Mouse (Mus musculus): ENCODE data around the gene Smok2b. TPM values are rescaled to one million over a fixed set of nuclear protein-coding genes. Genes with fewer than 3 reads are reported as not detected.
"Not testable (repeated sequence)": the region's sequence is repeated elsewhere in the genome, so short reads cannot be mapped to it uniquely, and the experiment has no call there.

The Smok2b gene
- total RNA-seq, 4 experiments from 2014 or later: not detected

DNA sequence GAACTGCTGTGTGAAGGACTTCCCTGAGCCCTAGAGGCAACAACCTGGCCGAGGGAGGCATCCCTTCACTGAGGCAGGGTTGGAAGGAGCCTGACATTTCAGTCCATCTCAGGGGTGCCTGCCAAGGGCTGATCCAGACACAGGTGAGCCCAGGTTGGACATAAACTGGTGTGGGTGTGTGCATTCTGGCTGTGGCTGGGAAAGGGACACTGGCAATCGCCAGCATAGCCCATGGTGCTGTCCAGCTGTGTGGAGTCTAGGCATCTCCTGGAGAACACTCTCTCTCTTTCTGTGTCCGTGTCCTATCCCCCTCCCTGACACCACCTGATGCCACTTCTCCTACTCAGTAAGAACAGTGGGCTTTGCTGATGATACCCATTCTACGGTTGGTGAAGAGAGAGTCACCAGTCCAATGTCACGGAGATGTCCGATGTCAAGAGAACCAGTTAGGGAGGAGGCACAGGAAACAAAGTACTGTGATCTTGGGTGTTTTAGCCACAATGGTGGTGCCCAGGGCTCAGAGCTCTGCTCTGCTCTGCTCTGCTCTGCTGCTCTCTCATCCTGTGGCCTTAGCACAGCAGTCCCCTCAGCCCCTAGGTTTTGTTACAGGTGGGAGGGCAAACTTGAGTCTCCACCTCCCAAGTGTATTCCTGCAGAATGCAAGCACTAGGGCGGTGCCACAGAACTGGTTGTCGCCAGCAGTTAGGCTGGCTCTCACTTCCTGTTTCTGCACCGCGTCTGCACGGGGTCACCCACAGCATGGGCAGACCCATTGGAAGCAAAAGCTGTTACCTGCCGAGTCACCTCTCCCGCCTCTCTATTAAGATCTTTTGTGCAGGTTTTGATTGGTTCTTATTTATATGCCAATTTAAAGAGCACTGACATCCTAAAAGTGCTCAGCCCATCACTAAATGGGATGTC lies 11.0 kb downstream of the Smok2b start:
- not testable (repeated sequence) for DNase-seq (ENCODE audit: low spot score in 2 of 2)

- DNase-seq (ENCODE audit: low spot score in 2 of 2): not testable (repeated sequence)
Measured at GRCm38 (mm10) chr17:13254786-13255185, 24.7 kb downstream of the Smok2b start.

Other genes starting within 250 kb of the Smok2b start
- gene Wtap, start 236.1 kb upstream of the Smok2b start, total RNA-seq (2022): 10 to 100 TPM; 54.6 to 58.4 (median 55.5) TPM
- gene Sod2, start 223.4 kb upstream of the Smok2b start, total RNA-seq (2022): 100 to 1,000 TPM; 219 to 252 (median 242) TPM
- gene Gpr31b, start 178.0 kb upstream of the Smok2b start, total RNA-seq (2022): not detected
- 1 to 10 TPM in 2 of 4 experiments, under 1 TPM in 2; 0.61 to 1.1 (median 0.94) TPM for gene Tcp10b, start 169.2 kb upstream of the Smok2b start, total RNA-seq (2022)
- under 1 TPM in 1 of 4 experiments, not detected in 3; 0.16 TPM for gene Unc93a, start 98.4 kb upstream of the Smok2b start, total RNA-seq (2022)
- gene Smok2a, start 9.1 kb upstream of the Smok2b start, total RNA-seq (2022): not detected
- under 1 TPM; 0.18 to 0.30 (median 0.25) TPM for gene Tcp10c, start 124.3 kb downstream of the Smok2b start, total RNA-seq (2022)

Measured in layer of hippocampus, adult 8-10 months (tissue).